Mouse (Mus musculus): ENCODE results near the gene Lrrc17. TPM values are rescaled to one million over a fixed set of nuclear protein-coding genes. Genes with fewer than 3 reads are reported as not detected.

Lrrc17 gene
- polyA plus RNA-seq, 1 experiment: 70.3 TPM

GRCm38 (mm10) chr5:21498925-21499324, 44.4 kb upstream of the Lrrc17 start:
- TF ChIP-seq MYOD1 (IDR thresholded peaks at IDR 0.05; ENCODE audit: control insufficient read depth in 1 of 3, insufficient read length in 2 of 3, low read depth in 2 of 3) (peak in 1 of 3 experiments; percentile 35), USF1 (IDR thresholded peaks at IDR 0.05; ENCODE audit: low read depth) (no peak)
- H3K4me3 ChIP-seq: no peak overlapping the region
- no peaks in the 10 kb centered on the region for H3K36me3 ChIP-seq (ENCODE audit: control insufficient read depth, insufficient read depth)
- peak overlapping the region; percentile 49 for H3K4me2 ChIP-seq (ENCODE audit: low read depth)
- H3K79me2 ChIP-seq (ENCODE audit: control insufficient read depth, insufficient read depth): no peaks in the 10 kb centered on the region
- H3ac ChIP-seq (ENCODE audit: control insufficient read depth, insufficient read length): no peak overlapping the region
- no peaks in the 10 kb centered on the region for H3K27me3 ChIP-seq (ENCODE audit: control insufficient read depth, insufficient read depth, insufficient read length)

GRCm38 (mm10) chr5:21500133-21500532, 43.2 kb upstream of the Lrrc17 start:
- H3K4me3 ChIP-seq: no peak overlapping the region
- H3K79me2 ChIP-seq (ENCODE audit: control insufficient read depth, insufficient read depth): no peaks in the 10 kb centered on the region
- no peaks in the 10 kb centered on the region for H3K36me3 ChIP-seq (ENCODE audit: control insufficient read depth, insufficient read depth)
- H3K27me3 ChIP-seq (ENCODE audit: control insufficient read depth, insufficient read depth, insufficient read length): no peaks in the 10 kb centered on the region
- H3K4me2 ChIP-seq (ENCODE audit: low read depth): peak overlapping the region; percentile 10
- no peak for TF ChIP-seq MYOD1 (IDR thresholded peaks at IDR 0.05; ENCODE audit: control insufficient read depth in 1 of 3, insufficient read length in 2 of 3, low read depth in 2 of 3)
- TF ChIP-seq E2F4 (IDR thresholded peaks at IDR 0.05; ENCODE audit: insufficient read depth): no peak
- no peak for TF ChIP-seq CEBPB (IDR thresholded peaks at IDR 0.05; ENCODE audit: insufficient read depth, poor library complexity, severe bottlenecking)
- no peak for TF ChIP-seq MYOG (IDR thresholded peaks at IDR 0.05; ENCODE audit: control insufficient read depth in 1 of 3, insufficient read depth in 1 of 3, insufficient read length in 2 of 3, low read depth in 2 of 3)
- TF ChIP-seq POLR2AphosphoS2 (IDR thresholded peaks at IDR 0.05; ENCODE audit: insufficient read length, low read depth): no peak
- TF ChIP-seq REST (IDR thresholded peaks at IDR 0.05; ENCODE audit: insufficient read depth, insufficient read length): no peak
- TF ChIP-seq MAX (IDR thresholded peaks at IDR 0.05; ENCODE audit: low read depth): no peak
- TF ChIP-seq TCF3 (IDR thresholded peaks at IDR 0.05; ENCODE audit: insufficient read length, low read depth): no peak
- TF ChIP-seq POLR2A (IDR thresholded peaks at IDR 0.05; ENCODE audit: insufficient read length, low read depth): no peak
- TF ChIP-seq TCF12 (IDR thresholded peaks at IDR 0.05; ENCODE audit: insufficient read depth, poor library complexity, severe bottlenecking): no peak
- no peak for TF ChIP-seq SRF (IDR thresholded peaks at IDR 0.05; ENCODE audit: control insufficient read depth, insufficient read length, low read depth)
- no peak for TF ChIP-seq USF1 (IDR thresholded peaks at IDR 0.05; ENCODE audit: low read depth)
- H3ac ChIP-seq (ENCODE audit: control insufficient read depth, insufficient read length): no peak overlapping the region

GRCm38 (mm10) chr5:21500941-21501340, 42.4 kb upstream of the Lrrc17 start:
- no peaks in the 10 kb centered on the region for H3K79me2 ChIP-seq (ENCODE audit: control insufficient read depth, insufficient read depth)
- H3ac ChIP-seq (ENCODE audit: control insufficient read depth, insufficient read length): no peak overlapping the region
- H3K4me3 ChIP-seq: no peak overlapping the region
- TF ChIP-seq TCF12 (IDR thresholded peaks at IDR 0.05; ENCODE audit: insufficient read depth, poor library complexity, severe bottlenecking) (no peak), SRF (IDR thresholded peaks at IDR 0.05; ENCODE audit: control insufficient read depth, insufficient read length, low read depth) (no peak), REST (IDR thresholded peaks at IDR 0.05; ENCODE audit: insufficient read depth, insufficient read length) (no peak), E2F4 (IDR thresholded peaks at IDR 0.05; ENCODE audit: insufficient read depth) (no peak), TCF3 (IDR thresholded peaks at IDR 0.05; ENCODE audit: insufficient read length, low read depth) (no peak), MYOD1 (IDR thresholded peaks at IDR 0.05; ENCODE audit: control insufficient read depth in 1 of 3, insufficient read length in 2 of 3, low read depth in 2 of 3) (no peak), MYOG (IDR thresholded peaks at IDR 0.05; ENCODE audit: control insufficient read depth in 1 of 3, insufficient read depth in 1 of 3, insufficient read length in 2 of 3, low read depth in 2 of 3) (no peak), CEBPB (IDR thresholded peaks at IDR 0.05; ENCODE audit: insufficient read depth, poor library complexity, severe bottlenecking) (no peak), USF1 (IDR thresholded peaks at IDR 0.05; ENCODE audit: low read depth) (no peak), POLR2AphosphoS2 (IDR thresholded peaks at IDR 0.05; ENCODE audit: insufficient read length, low read depth) (no peak), POLR2A (IDR thresholded peaks at IDR 0.05; ENCODE audit: insufficient read length, low read depth) (no peak), MAX (IDR thresholded peaks at IDR 0.05; ENCODE audit: low read depth) (no peak)
- no peak overlapping the region for H3K4me2 ChIP-seq (ENCODE audit: low read depth)
- no peaks in the 10 kb centered on the region for H3K27me3 ChIP-seq (ENCODE audit: control insufficient read depth, insufficient read depth, insufficient read length)
- H3K36me3 ChIP-seq (ENCODE audit: control insufficient read depth, insufficient read depth): no peaks in the 10 kb centered on the region

GRCm38 (mm10) chr5:21502936-21503610, 40.3 kb upstream of the Lrrc17 start:
- no peaks in the 10 kb centered on the region for H3K79me2 ChIP-seq (ENCODE audit: control insufficient read depth, insufficient read depth)
- no peak for TF ChIP-seq POLR2A (IDR thresholded peaks at IDR 0.05; ENCODE audit: insufficient read length, low read depth)
- peak in 1 of 3 experiments; percentile 38 for TF ChIP-seq MYOD1 (IDR thresholded peaks at IDR 0.05; ENCODE audit: control insufficient read depth in 1 of 3, insufficient read length in 2 of 3, low read depth in 2 of 3)
- TF ChIP-seq POLR2AphosphoS2 (IDR thresholded peaks at IDR 0.05; ENCODE audit: insufficient read length, low read depth): no peak
- no peak for TF ChIP-seq E2F4 (IDR thresholded peaks at IDR 0.05; ENCODE audit: insufficient read depth)
- no peaks in the 10 kb centered on the region for H3K36me3 ChIP-seq (ENCODE audit: control insufficient read depth, insufficient read depth)
- H3K4me2 ChIP-seq (ENCODE audit: low read depth): peak overlapping the region; percentile 19
- H3ac ChIP-seq (ENCODE audit: control insufficient read depth, insufficient read length): no peak overlapping the region
- no peak overlapping the region for H3K4me3 ChIP-seq
- H3K27me3 ChIP-seq (ENCODE audit: control insufficient read depth, insufficient read depth, insufficient read length): no peaks in the 10 kb centered on the region

- H3K4me2 ChIP-seq (ENCODE audit: low read depth): peak overlapping the region; percentile 13
- H3K79me2 ChIP-seq (ENCODE audit: control insufficient read depth, insufficient read depth): no peaks in the 10 kb centered on the region
- TF ChIP-seq MYOD1 (IDR thresholded peaks at IDR 0.05; ENCODE audit: control insufficient read depth in 1 of 3, insufficient read length in 2 of 3, low read depth in 2 of 3) (peak in 2 of 3 experiments; percentile 74 to 83), MYOG (IDR thresholded peaks at IDR 0.05; ENCODE audit: control insufficient read depth in 1 of 3, insufficient read depth in 1 of 3, insufficient read length in 2 of 3, low read depth in 2 of 3) (peak in 1 of 3 experiments; percentile 48), REST (IDR thresholded peaks at IDR 0.05; ENCODE audit: insufficient read depth, insufficient read length) (no peak)
Measured at GRCm38 (mm10) chr5:21505159-21505558, 38.2 kb upstream of the Lrrc17 start.

More at GRCm38 (mm10) chr5:21505159-21505558, 38.2 kb upstream of the Lrrc17 start:
- no peaks in the 10 kb centered on the region for H3K27me3 ChIP-seq (ENCODE audit: control insufficient read depth, insufficient read depth, insufficient read length)
- H3ac ChIP-seq (ENCODE audit: control insufficient read depth, insufficient read length): no peak overlapping the region
- H3K36me3 ChIP-seq (ENCODE audit: control insufficient read depth, insufficient read depth): no peaks in the 10 kb centered on the region
- no peak overlapping the region for H3K4me3 ChIP-seq

All from myocyte (in vitro differentiated cells).